Mouse (Mus musculus) heart, embryonic 10.5 days (tissue): ENCODE measurements at regions not wholly inside any gene's neighbourhood (a gene's known extent, or its start where the extent isn't known, plus 50 kb on each side); places are given as distances from the start of the nearest gene placed in this dataset.
A peak's percentile ranks its signal among the peaks of the same experiment; 100 is the strongest.
"Not testable (repeated sequence)": the region's sequence is repeated elsewhere in the genome, so short reads cannot be mapped to it uniquely, and the experiment has no call there.

Source experiments
- DNase-seq: peaks from one replicate; pipeline ENCODE4 v3.0.0-alpha.2; 2017; ENCODE audit warnings: low spot score
- H3K27ac ChIP-seq: fragments of 300-500 bp; sonication (generic); 2 replicates; pipeline ENCODE4 v1.5.1; 2016; ENCODE audit warnings: mild to moderate bottlenecking
- H3K27me3 ChIP-seq: fragments of 300-500 bp; sonication (generic); 2 replicates; pipeline ENCODE4 v1.6.1; 2016; ENCODE audit warnings: mild to moderate bottlenecking; ENCODE audit not compliant: poor library complexity, insufficient read depth, severe bottlenecking
- H3K36me3 ChIP-seq: fragments of 300-500 bp; sonication (generic); 2 replicates; pipeline ENCODE4 v1.6.1; 2016; ENCODE audit warnings: mild to moderate bottlenecking, moderate library complexity
- H3K4me1 ChIP-seq: fragments of 300-500 bp; sonication (generic); 2 replicates; pipeline ENCODE4 v1.6.1; 2016; ENCODE audit warnings: mild to moderate bottlenecking
- H3K4me3 ChIP-seq: fragments of 300-500 bp; sonication (generic); 2 replicates; pipeline ENCODE4 v1.5.1; 2016; ENCODE audit warnings: mild to moderate bottlenecking, moderate library complexity
- H3K9me3 ChIP-seq: fragments of 300-500 bp; sonication (generic); 2 replicates; pipeline ENCODE4 v1.6.1; 2016; ENCODE audit warnings: mild to moderate bottlenecking, moderate library complexity
- WGBS: fragments of 180-500 bp; shearing (Covaris S2); methylation state at CpG from one replicate; pipeline ENCODE4 v1.1.7; 2016; 5-methylcytosine and 5-hydroxymethylcytosine counted together

DNA sequence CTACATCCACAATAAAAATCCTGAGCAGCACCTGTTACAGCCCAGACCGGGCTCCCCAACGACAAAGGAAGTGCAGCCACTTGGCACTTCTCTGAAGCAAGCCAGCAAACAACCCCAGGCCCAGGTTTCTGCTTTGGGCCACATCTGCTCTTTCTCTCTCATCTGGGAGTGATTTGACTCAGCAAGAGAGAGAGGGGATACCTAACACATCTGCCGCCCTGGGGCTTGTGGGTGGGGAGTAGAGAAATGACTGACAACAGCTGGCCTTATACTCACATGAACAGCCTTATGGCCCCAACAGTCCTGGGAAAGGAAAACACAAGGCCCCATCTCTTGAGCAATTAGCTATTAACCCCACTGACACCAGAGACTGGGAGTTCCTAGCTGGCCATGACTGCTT, 560.2 kb upstream of the Gm10131 start:
- Histone ChIP-seq H3K4me1 (peaks cover 16% of the 10 kb centered on the region), H3K4me3 (no peak overlapping the region), H3K27me3 (no peaks in the 10 kb centered on the region), H3K27ac (peak overlapping the region; percentile 42; the same call in 1 of the 2 replicates), H3K36me3 (no peaks in the 10 kb centered on the region), H3K9me3 (no peaks in the 10 kb centered on the region)
- no peak for DNase-seq
- WGBS = 9% methylated on average over 3 of the region's 3 CpGs

DNA sequence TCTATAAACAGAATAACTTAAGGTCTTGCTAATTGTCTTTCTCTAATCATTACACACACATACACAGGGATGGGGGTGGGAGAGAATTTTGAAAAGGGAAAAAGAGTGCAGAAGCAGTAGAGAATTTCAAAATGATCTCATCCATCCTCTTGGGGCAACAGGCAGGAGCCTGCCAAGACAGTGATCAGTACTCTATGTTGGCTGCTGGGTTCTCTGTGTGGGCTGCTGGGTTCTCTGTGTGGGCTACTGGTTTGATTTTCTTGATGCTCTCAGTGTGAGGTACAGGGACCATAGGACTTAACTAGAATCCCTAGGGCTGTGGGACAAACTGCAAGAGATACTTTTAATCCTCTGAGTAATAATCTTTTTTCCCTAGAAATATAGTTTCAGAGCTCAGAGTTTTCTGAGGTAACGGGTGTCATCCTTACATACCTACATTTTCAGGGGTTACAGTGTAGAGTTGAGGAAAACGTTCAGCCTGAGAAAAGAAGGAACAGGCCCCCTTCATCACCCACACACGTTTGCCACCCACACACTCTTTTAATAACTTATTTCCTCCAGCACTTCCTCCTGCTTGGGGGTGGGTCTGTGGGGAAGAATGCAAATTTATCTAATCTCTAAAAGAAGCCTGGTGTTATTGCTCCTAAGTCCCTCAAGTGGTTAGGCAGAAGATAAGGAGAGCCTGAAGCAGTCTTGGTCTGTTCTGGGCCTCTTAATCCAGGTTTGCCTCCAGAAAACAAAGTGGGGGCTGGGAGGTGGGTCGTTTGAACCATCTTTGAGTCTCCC, 559.6 kb upstream of the Gm10131 start:
- WGBS = 21% methylated on average over 4 of the region's 4 CpGs
- Histone ChIP-seq H3K36me3 (no peaks in the 10 kb centered on the region), H3K4me1 (peaks cover 16% of the 10 kb centered on the region), H3K4me3 (no peak overlapping the region), H3K27me3 (no peaks in the 10 kb centered on the region), H3K9me3 (no peaks in the 10 kb centered on the region), H3K27ac (0 out of 2 replicates have a peak overlapping the region, but pooled peaks have one; percentile 42)
- no peak for DNase-seq

DNA sequence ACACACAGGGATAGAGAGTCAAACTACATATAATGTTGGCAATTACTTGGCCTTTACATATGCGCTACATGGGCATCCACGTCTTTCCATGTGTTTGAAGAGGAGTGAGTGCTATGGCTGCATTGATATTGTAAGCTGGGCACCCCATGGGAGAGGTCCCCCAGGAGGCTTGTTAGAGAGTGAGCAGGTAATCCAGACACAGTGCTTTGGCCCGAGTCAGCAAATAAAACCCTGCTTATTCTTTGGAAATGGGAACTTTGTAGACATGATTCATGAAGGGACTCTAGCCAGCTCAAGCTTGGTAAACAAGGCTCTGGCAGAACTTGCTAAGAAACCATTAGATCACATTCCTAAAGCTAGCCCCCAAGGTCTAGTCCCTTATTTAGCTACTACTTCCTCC, 557.6 kb upstream of the Gm10131 start:
- Histone ChIP-seq H3K27ac (no peak overlapping the region), H3K4me1 (peaks cover 16% of the 10 kb centered on the region), H3K27me3 (no peaks in the 10 kb centered on the region), H3K36me3 (no peaks in the 10 kb centered on the region), H3K9me3 (no peaks in the 10 kb centered on the region), H3K4me3 (no peak overlapping the region)
- DNase-seq = no peak
- WGBS = 87% methylated on average over 3 of the region's 3 CpGs

DNA sequence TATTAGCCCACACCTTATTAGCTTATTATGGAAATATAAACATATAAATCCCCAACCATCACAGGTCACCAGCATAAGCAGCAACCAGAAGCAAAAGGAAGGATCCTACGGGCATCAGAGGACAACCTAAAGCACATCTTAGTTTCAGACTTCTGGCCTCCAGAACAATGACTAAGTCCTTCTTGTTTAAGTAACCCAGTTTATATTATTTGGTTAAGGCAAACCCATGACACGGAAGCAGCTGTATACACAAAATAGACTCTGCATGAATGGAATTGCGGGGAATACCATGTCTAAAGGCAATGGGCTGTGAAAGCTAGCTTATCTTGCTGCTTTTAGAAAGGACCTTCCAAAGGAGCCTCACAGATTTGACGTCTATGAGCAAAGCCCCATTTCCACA, 552.9 kb upstream of the Gm10131 start:
- DNase-seq = no peak
- no peak overlapping the region for H3K27ac ChIP-seq
- no peaks in the 10 kb centered on the region for H3K36me3 ChIP-seq
- H3K27me3 ChIP-seq = no peaks in the 10 kb centered on the region
- no peaks in the 10 kb centered on the region for H3K4me1 ChIP-seq
- 77% methylated on average over 4 of the region's 4 CpGs for WGBS
- no peak overlapping the region for H3K4me3 ChIP-seq
- no peaks in the 10 kb centered on the region for H3K9me3 ChIP-seq

DNA sequence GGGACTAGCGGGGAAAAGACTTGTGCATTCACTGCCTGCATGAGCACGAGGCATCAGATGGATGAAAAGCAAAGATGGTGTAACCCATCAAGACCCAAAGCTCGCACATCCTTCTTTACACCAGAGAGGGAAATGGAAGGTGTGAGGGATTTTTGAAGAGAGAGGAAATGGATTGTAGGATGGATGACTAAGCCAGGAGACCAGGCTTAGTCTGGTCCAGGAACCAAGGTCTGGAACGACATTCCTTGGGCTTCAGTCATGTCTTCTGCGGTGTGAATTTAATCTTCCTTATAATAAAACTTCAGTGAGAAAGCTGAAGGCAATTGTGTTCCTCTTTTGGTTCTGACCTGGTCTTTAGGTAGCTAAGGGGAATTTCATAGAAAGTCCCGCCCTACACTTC, 551.0 kb upstream of the Gm10131 start:
- H3K4me3 ChIP-seq = no peak overlapping the region
- no peak overlapping the region for H3K27ac ChIP-seq
- no peaks in the 10 kb centered on the region for H3K27me3 ChIP-seq
- no peaks in the 10 kb centered on the region for H3K36me3 ChIP-seq
- no peaks in the 10 kb centered on the region for H3K9me3 ChIP-seq
- WGBS = 86% methylated on average over 6 of the region's 6 CpGs
- H3K4me1 ChIP-seq = no peaks in the 10 kb centered on the region
- DNase-seq = no peak

DNA sequence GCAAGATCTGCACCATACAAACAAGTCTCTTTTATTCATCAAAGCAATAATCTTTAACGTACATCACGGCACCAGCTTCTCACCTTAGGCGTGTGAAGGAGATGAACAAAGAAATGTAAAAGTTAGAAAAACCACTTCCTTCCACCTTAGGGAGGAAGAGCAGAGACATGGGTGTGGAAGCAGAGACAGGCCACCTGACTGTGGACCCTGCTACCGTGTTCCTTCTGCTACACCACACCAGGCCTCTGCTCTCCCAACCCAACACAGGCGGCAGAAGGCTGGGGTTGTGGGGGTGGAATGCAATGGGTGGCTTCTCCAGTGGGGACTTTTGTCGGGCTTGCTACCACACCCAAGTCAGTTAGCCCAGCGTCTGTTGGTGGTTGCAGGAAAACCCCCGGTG, 540.2 kb upstream of the Gm10131 start:
- WGBS = 89% methylated on average over 8 of the region's 8 CpGs
- Histone ChIP-seq H3K4me1 (no peaks in the 10 kb centered on the region), H3K4me3 (no peak overlapping the region), H3K27me3 (no peaks in the 10 kb centered on the region), H3K9me3 (no peaks in the 10 kb centered on the region; the same call in 1 of the 2 replicates), H3K27ac (no peak overlapping the region), H3K36me3 (no peaks in the 10 kb centered on the region)
- no peak for DNase-seq

DNA sequence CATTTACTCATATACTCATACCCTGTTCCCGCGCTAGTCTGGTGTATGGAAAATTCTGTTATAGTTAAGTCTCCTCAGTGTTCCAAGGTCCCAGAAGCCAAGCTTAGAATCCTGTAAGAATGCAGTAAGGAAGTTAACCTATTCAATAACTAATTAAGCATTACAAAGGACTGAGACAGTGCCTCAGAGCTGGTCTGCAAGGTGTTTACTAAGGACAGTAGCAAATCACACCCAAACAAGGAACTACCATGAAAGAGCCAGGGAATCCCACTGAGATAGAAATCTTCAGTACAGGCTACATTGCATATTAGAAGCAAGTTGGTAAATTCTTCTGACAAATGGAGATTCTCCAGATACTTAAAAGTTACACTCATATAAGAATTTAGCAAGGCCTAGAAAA, 516.7 kb upstream of the Gm10131 start:
- not testable (repeated sequence) for H3K27me3 ChIP-seq, H3K9me3 ChIP-seq, DNase-seq, H3K27ac ChIP-seq, H3K36me3 ChIP-seq, H3K4me1 ChIP-seq, H3K4me3 ChIP-seq
- WGBS = 93% methylated on average over 2 of the region's 2 CpGs

DNA sequence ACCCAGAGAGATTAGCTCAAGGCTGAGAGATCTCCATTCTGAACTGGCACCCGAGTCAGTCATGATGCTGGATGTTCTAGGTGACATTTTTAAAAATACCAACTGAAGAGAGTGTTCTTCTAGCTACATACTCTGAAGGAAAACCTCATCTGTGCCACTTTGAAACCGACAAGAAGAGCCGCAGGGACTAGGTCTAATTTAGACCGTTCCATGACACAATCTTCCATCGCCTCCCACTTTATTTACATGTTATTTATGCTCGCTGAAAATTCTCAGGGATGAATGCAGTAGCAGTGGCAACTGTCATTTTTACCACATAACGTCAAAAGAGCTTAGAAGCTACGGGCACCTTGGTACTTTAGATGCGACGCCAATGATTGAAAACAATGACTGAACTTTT, 514.1 kb upstream of the Gm10131 start:
- no peaks in the 10 kb centered on the region for H3K9me3 ChIP-seq
- H3K4me1 ChIP-seq = peaks cover 5% of the 10 kb centered on the region; the same call in 1 of the 2 replicates
- WGBS = 75% methylated on average over 10 of the region's 10 CpGs
- no peak overlapping the region for H3K4me3 ChIP-seq
- no peaks in the 10 kb centered on the region for H3K27me3 ChIP-seq
- no peaks in the 10 kb centered on the region for H3K36me3 ChIP-seq
- H3K27ac ChIP-seq = no peak overlapping the region
- DNase-seq = no peak

DNA sequence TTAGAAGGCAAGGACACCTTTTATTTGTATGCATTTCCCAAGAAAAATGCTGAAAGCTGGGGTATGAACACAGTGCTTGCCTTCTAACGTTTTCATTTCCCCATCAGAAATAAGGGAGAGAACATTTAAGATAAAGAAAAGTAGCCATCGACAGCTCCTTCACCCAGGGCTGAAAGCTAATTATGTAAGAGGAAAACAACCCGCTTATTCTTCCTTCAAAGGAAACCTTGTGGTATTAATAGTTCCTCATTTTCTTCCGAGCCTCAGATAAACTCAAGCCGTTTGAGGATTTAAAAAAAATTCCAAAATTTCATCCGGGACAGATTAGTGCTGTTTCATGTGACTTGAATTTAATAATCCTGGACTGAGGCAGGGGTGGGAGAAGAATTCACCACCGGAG, 512.2 kb upstream of the Gm10131 start:
- DNase-seq = no peak
- 53% methylated on average over 7 of the region's 7 CpGs for WGBS
- H3K36me3 ChIP-seq = no peaks in the 10 kb centered on the region
- H3K27ac ChIP-seq = no peak overlapping the region
- H3K4me3 ChIP-seq = no peak overlapping the region
- no peaks in the 10 kb centered on the region for H3K9me3 ChIP-seq
- peaks cover 5% of the 10 kb centered on the region; the same call in 1 of the 2 replicates for H3K4me1 ChIP-seq
- H3K27me3 ChIP-seq = no peaks in the 10 kb centered on the region

DNA sequence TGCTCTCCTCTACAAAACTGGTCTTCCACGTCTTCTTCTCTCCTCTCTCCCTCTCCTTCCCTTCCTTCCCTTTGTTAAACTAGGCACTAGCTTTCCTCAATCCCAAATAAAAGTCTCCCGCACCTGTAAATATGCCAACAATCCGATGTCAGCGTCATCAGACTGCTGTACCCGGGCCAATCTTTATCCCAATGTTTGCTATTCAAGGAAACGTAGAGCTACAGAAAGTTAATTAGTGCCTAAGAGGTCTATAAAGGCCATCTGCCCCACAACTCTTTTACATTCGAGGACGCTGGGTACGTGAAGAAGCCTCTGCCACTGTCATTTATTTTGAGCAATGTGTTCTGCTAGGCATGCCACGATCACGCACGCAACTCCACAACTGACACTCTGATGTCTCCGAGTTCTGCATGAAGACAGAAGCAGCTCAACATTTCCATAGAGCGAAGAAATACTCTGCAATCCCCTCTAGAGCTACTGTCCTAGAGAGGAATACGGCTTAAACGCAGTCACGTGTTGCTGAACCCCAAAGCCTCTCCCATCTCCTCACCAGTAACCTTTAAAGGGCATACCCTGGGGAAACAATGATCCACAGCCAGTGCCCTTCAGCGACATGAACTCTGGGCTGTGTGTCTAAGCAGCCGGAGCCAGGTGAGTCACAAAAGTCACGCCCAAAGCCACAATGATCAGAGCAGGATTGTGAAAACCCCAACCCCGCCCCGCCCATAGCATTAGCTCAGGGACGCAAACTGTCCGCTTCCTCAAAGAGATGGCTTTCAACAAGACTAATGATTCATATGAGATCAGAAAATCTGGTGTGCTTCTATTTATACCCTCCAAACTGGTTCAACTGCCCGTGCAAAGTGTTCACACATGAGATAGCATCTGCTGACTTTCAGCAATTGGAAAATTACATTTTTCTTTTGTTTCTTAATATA, 510.9 kb upstream of the Gm10131 start:
- Histone ChIP-seq H3K4me3 (no peak overlapping the region), H3K9me3 (no peaks in the 10 kb centered on the region), H3K27me3 (no peaks in the 10 kb centered on the region), H3K36me3 (no peaks in the 10 kb centered on the region), H3K4me1 (peaks cover 5% of the 10 kb centered on the region; the same call in 1 of the 2 replicates), H3K27ac (no peak overlapping the region)
- no peak for DNase-seq
- WGBS = 82% methylated on average over 25 of the region's 25 CpGs

DNA sequence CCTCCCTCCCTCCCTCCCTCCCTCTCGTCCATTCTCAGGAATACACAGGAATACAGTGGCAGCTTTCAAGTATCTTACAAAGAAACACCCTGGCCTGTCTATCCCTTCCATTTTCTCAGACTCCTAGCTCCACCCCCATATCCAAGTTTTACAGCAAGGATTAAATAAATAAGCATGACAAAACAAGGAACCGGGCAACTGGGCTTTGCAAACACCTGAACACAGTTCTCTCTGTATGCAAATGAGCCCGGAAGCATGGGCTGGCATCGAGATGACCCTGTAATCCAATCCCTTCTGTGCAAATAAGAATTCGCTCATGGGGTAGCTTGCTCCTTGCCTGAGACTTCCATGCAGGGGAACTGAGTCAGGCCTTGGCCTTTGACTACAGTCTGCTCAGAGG, 506.5 kb upstream of the Gm10131 start:
- no peak overlapping the region for H3K4me3 ChIP-seq
- H3K9me3 ChIP-seq = no peaks in the 10 kb centered on the region
- H3K27ac ChIP-seq = no peak overlapping the region
- no peaks in the 10 kb centered on the region for H3K4me1 ChIP-seq
- H3K36me3 ChIP-seq = no peaks in the 10 kb centered on the region
- H3K27me3 ChIP-seq = no peaks in the 10 kb centered on the region
- no peak for DNase-seq
- 54% methylated on average over 4 of the region's 5 CpGs for WGBS

DNA sequence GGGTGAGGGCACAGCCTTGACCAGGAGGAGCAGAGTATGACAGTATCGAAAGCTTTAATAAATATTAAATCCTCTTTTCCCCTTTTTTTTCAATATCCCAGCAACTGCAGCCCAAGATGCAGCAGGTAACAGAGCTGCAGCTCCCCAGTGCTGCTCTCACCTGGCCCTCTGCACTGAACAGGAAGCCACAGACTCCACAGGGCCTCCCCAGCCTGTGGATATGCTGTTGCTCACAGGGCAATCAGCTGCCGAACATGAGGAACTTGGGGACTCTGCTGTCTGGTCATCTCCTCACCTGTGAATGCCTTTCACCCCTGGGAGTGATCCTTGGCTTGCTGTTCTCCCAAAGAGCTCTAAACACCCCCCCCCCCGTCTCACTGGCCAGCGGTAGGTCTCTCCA, 503.4 kb upstream of the Gm10131 start:
- no peak overlapping the region for H3K4me3 ChIP-seq
- DNase-seq = no peak
- no peak overlapping the region for H3K27ac ChIP-seq

DNA sequence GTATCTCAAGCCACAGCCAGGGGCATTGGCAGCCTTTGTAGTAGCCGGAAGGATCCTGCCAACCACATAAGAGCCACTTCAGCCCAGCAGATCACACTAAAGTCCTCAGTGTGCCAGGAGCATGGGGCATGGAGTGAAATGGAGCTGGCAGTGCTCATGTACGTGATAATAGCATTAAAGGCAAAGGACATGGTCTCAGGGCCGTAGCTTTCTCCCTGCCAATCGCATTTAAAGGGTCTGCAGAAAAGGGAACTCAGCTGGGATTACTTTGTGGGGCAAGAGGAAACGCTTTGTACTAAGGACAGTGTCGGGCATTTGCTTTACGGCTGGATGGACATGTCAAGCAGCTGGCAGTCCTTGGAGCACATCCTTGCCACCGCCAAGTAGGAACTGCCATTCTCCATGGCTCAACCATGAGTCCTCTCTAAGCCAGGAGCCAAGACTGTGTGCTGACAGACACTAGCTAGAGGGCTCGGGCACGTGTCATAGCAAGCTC, 502.5 kb upstream of the Gm10131 start:
- WGBS = 68% methylated on average over 10 of the region's 10 CpGs
- Histone ChIP-seq H3K36me3 (no peaks in the 10 kb centered on the region), H3K4me3 (no peak overlapping the region), H3K27me3 (no peaks in the 10 kb centered on the region), H3K27ac (no peak overlapping the region), H3K9me3 (no peaks in the 10 kb centered on the region), H3K4me1 (no peaks in the 10 kb centered on the region)
- no peak for DNase-seq

More for the DNA sequence above, 503.4 kb upstream of the Gm10131 start:
- WGBS = 75% methylated on average over 4 of the region's 4 CpGs
- H3K9me3 ChIP-seq = no peaks in the 10 kb centered on the region
- H3K27me3 ChIP-seq = no peaks in the 10 kb centered on the region
- H3K4me1 ChIP-seq = no peaks in the 10 kb centered on the region
- no peaks in the 10 kb centered on the region for H3K36me3 ChIP-seq
